Mouse (Mus musculus): Measurements from ENCODE around the gene Dvl3.
A peak's percentile ranks its signal among the peaks of the same experiment; 100 is the strongest.

GRCm38 (mm10) chr16:20509349-20509748 lies 7.4 kb upstream of the Dvl3 start:
- TF ChIP-seq EP300 (IDR thresholded peaks at IDR 0.05; ENCODE audit: insufficient read depth, low read depth, low read length) (no peak), CTCF (IDR thresholded peaks at IDR 0.05) (peak; percentile 62)

All from heart, adult 2 months (tissue).